Mouse (Mus musculus): Measurements from ENCODE around the gene Zdhhc6. TPM values are rescaled to one million over a fixed set of nuclear protein-coding genes. Genes with fewer than 3 reads are reported as not detected.

The Zdhhc6 gene
- polyA plus RNA-seq, 1 experiment from 2014 or later, result 105 TPM

- H3K36me3 ChIP-seq (ENCODE audit: control insufficient read depth, insufficient read depth, low read length), result no peaks in the 10 kb centered on the region
- H3K4me1 ChIP-seq (ENCODE audit: control insufficient read depth, insufficient read depth, low read length), result peaks cover 7% of the 10 kb centered on the region; the same call in 1 of the 2 replicates
- ATAC-seq (ENCODE audit: insufficient read depth, low FRiP score, low TSS enrichment), result no peak
- H3K9me3 ChIP-seq (ENCODE audit: control insufficient read depth, low read length), result no peaks in the 10 kb centered on the region
- peak overlapping the region; percentile 87 for H3K4me2 ChIP-seq (ENCODE audit: low read depth)
- WGBS, result 64% methylated on average over 10 of the region's 10 CpGs
- no peak overlapping the region; the same call in 1 of the 2 replicates for H3K9ac ChIP-seq (ENCODE audit: low read length)
- no peaks in the 10 kb centered on the region for H3K27me3 ChIP-seq (ENCODE audit: control insufficient read depth, insufficient read depth, low read length)
- H3K27ac ChIP-seq (ENCODE audit: low read depth, low read length), result no peak overlapping the region
- DNase-seq (ENCODE audit: low spot score), result no peak
- H3K4me3 ChIP-seq (ENCODE audit: low read depth, low read length), result peak overlapping the region; percentile 88
Observed at GRCm38 (mm10) chr19:55316901-55317300, 1.1 kb upstream of the Zdhhc6 start.

GRCm38 (mm10) chr19:55316109-55316714, 380 bp upstream of the Zdhhc6 start, which contains the start of gene Vti1a:
TSS of gene Vti1a (plus strand) at chr19:55316295.
- WGBS, result under 1% methylated on average over 43 of the region's 48 CpGs
- Histone ChIP-seq H3K4me2 (ENCODE audit: low read depth) (peak within 1 kb of the TSS; percentile 87), H3K9ac (ENCODE audit: low read length) (peak within 1 kb of the TSS; percentile 80), H3K4me3 (ENCODE audit: low read depth, low read length) (peak within 1 kb of the TSS; percentile 88), H3K4me1 (ENCODE audit: control insufficient read depth, insufficient read depth, low read length) (peaks cover 7% of the 10 kb centered on the region; the same call in 1 of the 2 replicates), H3K27me3 (ENCODE audit: control insufficient read depth, insufficient read depth, low read length) (no peaks in the 10 kb centered on the region), H3K36me3 (ENCODE audit: control insufficient read depth, insufficient read depth, low read length) (no peaks in the 10 kb centered on the region; the same call in 1 of the 2 replicates), H3K27ac (ENCODE audit: low read depth, low read length) (peak within 1 kb of the TSS; percentile 70), H3K9me3 (ENCODE audit: control insufficient read depth, low read length) (no peaks in the 10 kb centered on the region)
- DNase-seq (ENCODE audit: low spot score) (peak; percentile 90), ATAC-seq (ENCODE audit: insufficient read depth, low FRiP score, low TSS enrichment) (peak; percentile 92)

GRCm38 (mm10) chr19:55313649-55314048, 2.2 kb downstream of the Zdhhc6 start:
- Histone ChIP-seq H3K27ac (ENCODE audit: low read depth, low read length) (no peak overlapping the region), H3K36me3 (ENCODE audit: control insufficient read depth, insufficient read depth, low read length) (peaks cover 4% of the 10 kb centered on the region; the same call in 1 of the 2 replicates), H3K27me3 (ENCODE audit: control insufficient read depth, insufficient read depth, low read length) (no peaks in the 10 kb centered on the region), H3K4me2 (ENCODE audit: low read depth) (no peak overlapping the region), H3K4me1 (ENCODE audit: control insufficient read depth, insufficient read depth, low read length) (peaks cover 7% of the 10 kb centered on the region; the same call in 1 of the 2 replicates), H3K9me3 (ENCODE audit: control insufficient read depth, low read length) (no peaks in the 10 kb centered on the region), H3K4me3 (ENCODE audit: low read depth, low read length) (no peak overlapping the region), H3K9ac (ENCODE audit: low read length) (no peak overlapping the region)
- no peak for ATAC-seq (ENCODE audit: insufficient read depth, low FRiP score, low TSS enrichment)
- no peak for DNase-seq (ENCODE audit: low spot score)
- 98% methylated on average over 2 of the region's 2 CpGs for WGBS

GRCm38 (mm10) chr19:55311874-55312273, 4.0 kb downstream of the Zdhhc6 start:
- no peak overlapping the region for H3K27ac ChIP-seq (ENCODE audit: low read depth, low read length)
- ATAC-seq (ENCODE audit: insufficient read depth, low FRiP score, low TSS enrichment) (no peak), DNase-seq (ENCODE audit: low spot score) (no peak)
- H3K4me2 ChIP-seq (ENCODE audit: low read depth), result no peak overlapping the region
- H3K9ac ChIP-seq (ENCODE audit: low read length), result no peak overlapping the region
- WGBS, result 93% methylated on average over 8 of the region's 8 CpGs
- H3K36me3 ChIP-seq (ENCODE audit: control insufficient read depth, insufficient read depth, low read length), result peaks cover 4% of the 10 kb centered on the region; the same call in 1 of the 2 replicates
- H3K4me3 ChIP-seq (ENCODE audit: low read depth, low read length), result no peak overlapping the region
- no peaks in the 10 kb centered on the region for H3K9me3 ChIP-seq (ENCODE audit: control insufficient read depth, low read length)
- H3K4me1 ChIP-seq (ENCODE audit: control insufficient read depth, insufficient read depth, low read length), result peaks cover 7% of the 10 kb centered on the region; the same call in 1 of the 2 replicates
- no peaks in the 10 kb centered on the region for H3K27me3 ChIP-seq (ENCODE audit: control insufficient read depth, insufficient read depth, low read length)

GRCm38 (mm10) chr19:55305024-55305423, 10.8 kb downstream of the Zdhhc6 start:
- no peaks in the 10 kb centered on the region for H3K9me3 ChIP-seq (ENCODE audit: control insufficient read depth, low read length)
- peaks cover 3% of the 10 kb centered on the region for H3K36me3 ChIP-seq (ENCODE audit: control insufficient read depth, insufficient read depth, low read length)
- no peak overlapping the region for H3K4me2 ChIP-seq (ENCODE audit: low read depth)
- no peaks in the 10 kb centered on the region for H3K4me1 ChIP-seq (ENCODE audit: control insufficient read depth, insufficient read depth, low read length)
- H3K27me3 ChIP-seq (ENCODE audit: control insufficient read depth, insufficient read depth, low read length), result no peaks in the 10 kb centered on the region
- no peak for ATAC-seq (ENCODE audit: insufficient read depth, low FRiP score, low TSS enrichment)
- H3K4me3 ChIP-seq (ENCODE audit: low read depth, low read length), result no peak overlapping the region
- no peak overlapping the region for H3K27ac ChIP-seq (ENCODE audit: low read depth, low read length)
- no peak for DNase-seq (ENCODE audit: low spot score)
- no peak overlapping the region for H3K9ac ChIP-seq (ENCODE audit: low read length)

GRCm38 (mm10) chr19:55300525-55300924, 15.3 kb downstream of the Zdhhc6 start:
- ATAC-seq (ENCODE audit: insufficient read depth, low FRiP score, low TSS enrichment) (no peak), DNase-seq (ENCODE audit: low spot score) (no peak)
- H3K4me2 ChIP-seq (ENCODE audit: low read depth), result no peak overlapping the region
- H3K4me1 ChIP-seq (ENCODE audit: control insufficient read depth, insufficient read depth, low read length), result no peaks in the 10 kb centered on the region
- peaks cover 3% of the 10 kb centered on the region for H3K36me3 ChIP-seq (ENCODE audit: control insufficient read depth, insufficient read depth, low read length)
- no peak overlapping the region for H3K9ac ChIP-seq (ENCODE audit: low read length)
- H3K27ac ChIP-seq (ENCODE audit: low read depth, low read length), result no peak overlapping the region
- WGBS, result 93% methylated on average over 3 of the region's 3 CpGs
- no peak overlapping the region for H3K4me3 ChIP-seq (ENCODE audit: low read depth, low read length)
- H3K27me3 ChIP-seq (ENCODE audit: control insufficient read depth, insufficient read depth, low read length), result no peaks in the 10 kb centered on the region
- no peaks in the 10 kb centered on the region for H3K9me3 ChIP-seq (ENCODE audit: control insufficient read depth, low read length)

GRCm38 (mm10) chr19:55299378-55299777, 16.5 kb downstream of the Zdhhc6 start:
- Histone ChIP-seq H3K36me3 (ENCODE audit: control insufficient read depth, insufficient read depth, low read length) (peaks cover 3% of the 10 kb centered on the region), H3K4me3 (ENCODE audit: low read depth, low read length) (no peak overlapping the region), H3K4me1 (ENCODE audit: control insufficient read depth, insufficient read depth, low read length) (no peaks in the 10 kb centered on the region), H3K4me2 (ENCODE audit: low read depth) (no peak overlapping the region), H3K9ac (ENCODE audit: low read length) (no peak overlapping the region), H3K9me3 (ENCODE audit: control insufficient read depth, low read length) (no peaks in the 10 kb centered on the region), H3K27ac (ENCODE audit: low read depth, low read length) (no peak overlapping the region), H3K27me3 (ENCODE audit: control insufficient read depth, insufficient read depth, low read length) (no peaks in the 10 kb centered on the region)
- ATAC-seq (ENCODE audit: insufficient read depth, low FRiP score, low TSS enrichment), result no peak
- 89% methylated on average over 1 of the region's 1 CpGs for WGBS
- no peak for DNase-seq (ENCODE audit: low spot score)

- Histone ChIP-seq H3K4me3 (ENCODE audit: low read depth, low read length) (no peak overlapping the region), H3K9ac (ENCODE audit: low read length) (no peak overlapping the region), H3K9me3 (ENCODE audit: control insufficient read depth, low read length) (no peaks in the 10 kb centered on the region), H3K27me3 (ENCODE audit: control insufficient read depth, insufficient read depth, low read length) (no peaks in the 10 kb centered on the region), H3K4me2 (ENCODE audit: low read depth) (no peak overlapping the region), H3K36me3 (ENCODE audit: control insufficient read depth, insufficient read depth, low read length) (peaks cover 3% of the 10 kb centered on the region), H3K27ac (ENCODE audit: low read depth, low read length) (no peak overlapping the region), H3K4me1 (ENCODE audit: control insufficient read depth, insufficient read depth, low read length) (no peaks in the 10 kb centered on the region)
- no peak for DNase-seq (ENCODE audit: low spot score)
- ATAC-seq (ENCODE audit: insufficient read depth, low FRiP score, low TSS enrichment), result no peak
- WGBS, result 82% methylated on average over 5 of the region's 5 CpGs
Observed at GRCm38 (mm10) chr19:55297961-55298360, 17.9 kb downstream of the Zdhhc6 start.

GRCm38 (mm10) chr19:55297489-55297888, 18.3 kb downstream of the Zdhhc6 start:
- Histone ChIP-seq H3K9me3 (ENCODE audit: control insufficient read depth, low read length) (no peaks in the 10 kb centered on the region), H3K4me1 (ENCODE audit: control insufficient read depth, insufficient read depth, low read length) (no peaks in the 10 kb centered on the region), H3K4me3 (ENCODE audit: low read depth, low read length) (no peak overlapping the region), H3K27ac (ENCODE audit: low read depth, low read length) (no peak overlapping the region), H3K36me3 (ENCODE audit: control insufficient read depth, insufficient read depth, low read length) (peaks cover 3% of the 10 kb centered on the region), H3K9ac (ENCODE audit: low read length) (no peak overlapping the region), H3K4me2 (ENCODE audit: low read depth) (no peak overlapping the region), H3K27me3 (ENCODE audit: control insufficient read depth, insufficient read depth, low read length) (no peaks in the 10 kb centered on the region)
- DNase-seq (ENCODE audit: low spot score) (no peak), ATAC-seq (ENCODE audit: insufficient read depth, low FRiP score, low TSS enrichment) (no peak)
- WGBS, result 98% methylated on average over 2 of the region's 2 CpGs
